Mouse (Mus musculus) liver, embryonic 11.5 days (tissue): ENCODE results near the gene Nlrc3. TPM values are rescaled to one million over a fixed set of nuclear protein-coding genes. Genes with fewer than 3 reads are reported as not detected.
"Not testable (repeated sequence)": the region's sequence is repeated elsewhere in the genome, so short reads cannot be mapped to it uniquely, and the experiment has no call there.

Experiments used
- ATAC-seq: fragments of 200-750 bp; cut with Nextera tagmentation; replicated peaks from 2 replicates; pipeline ENCODE4 v1.8.0; 2017; ENCODE audit warnings: moderate number of reproducible peaks, mild to moderate bottlenecking, moderate TSS enrichment, moderate library complexity; ENCODE audit not compliant: low FRiP score
- DNase-seq: peaks from one replicate; pipeline ENCODE4 v3.0.0-alpha.2; 2017; ENCODE audit warnings: low spot score
- H3K27ac ChIP-seq: fragments of 300-500 bp; sonication (generic); 2 replicates; pipeline ENCODE4 v1.5.1; 2014; ENCODE audit warnings: mild to moderate bottlenecking, low read depth, low read length, control low read depth
- H3K27me3 ChIP-seq: fragments of 300-500 bp; sonication (generic); replicated peaks from 2 replicates; pipeline ENCODE4 v1.6.1; 2014; ENCODE audit warnings: low read length, mixed read lengths; ENCODE audit not compliant: control insufficient read depth, insufficient read depth
- H3K36me3 ChIP-seq: fragments of 300-500 bp; sonication (generic); 2 replicates; pipeline ENCODE4 v1.6.1; 2014; ENCODE audit warnings: mild to moderate bottlenecking, low read length, moderate library complexity, mixed read lengths; ENCODE audit not compliant: control insufficient read depth, insufficient read depth
- H3K4me1 ChIP-seq: fragments of 300-500 bp; sonication (generic); replicated peaks from 2 replicates; pipeline ENCODE4 v1.6.1; 2014; ENCODE audit warnings: low read length, mixed read lengths; ENCODE audit not compliant: control insufficient read depth, insufficient read depth
- H3K4me2 ChIP-seq: fragments of 300-500 bp; sonication (generic); 2 replicates; pipeline ENCODE4 v1.6.1; 2014; ENCODE audit warnings: mild to moderate bottlenecking, control low read depth, moderate library complexity
- H3K4me3 ChIP-seq: fragments of 300-500 bp; sonication (generic); 2 replicates; pipeline ENCODE4 v1.5.1; 2014; ENCODE audit warnings: low read depth, low read length, control low read depth
- H3K9ac ChIP-seq: fragments of 300-500 bp; sonication (generic); 2 replicates; pipeline ENCODE4 v1.6.1; 2014; ENCODE audit warnings: low read depth, low read length, control low read depth
- H3K9me3 ChIP-seq: fragments of 300-500 bp; sonication (generic); 2 replicates; pipeline ENCODE4 v1.6.1; 2016; ENCODE audit warnings: low read length, inconsistent platforms, mixed read lengths; ENCODE audit not compliant: control insufficient read depth
- WGBS: fragments of 180-500 bp; shearing (Covaris S2); extraction: QIAGEN DNeasy Blood & Tissue Kit; methylation state at CpG from one replicate; pipeline ENCODE4 v1.1.7; 2014; 5-methylcytosine and 5-hydroxymethylcytosine counted together
- polyA plus RNA-seq: library from polyadenylated mRNA; unstranded; fragments of >200 nt; fragmentation: Nextera tagmentation; extraction: Ambion mirVana; gene quantifications from 2 replicates; pipeline ENCODE4 v1.2.1, GENCODE M21; 2014

Nlrc3 gene
- polyA plus RNA-seq: 0.94 and 1.1 TPM in 2 replicates

- DNase-seq (no peak), ATAC-seq (peak; percentile 49)
- H3K27me3 ChIP-seq: no peaks in the 10 kb centered on the region
- 42% methylated on average over 4 of the region's 4 CpGs for WGBS
- H3K9ac ChIP-seq: no peak within 1 kb of the TSS
- no peak within 1 kb of the TSS for H3K4me2 ChIP-seq
- no peak within 1 kb of the TSS for H3K27ac ChIP-seq
- H3K9me3 ChIP-seq: no peaks in the 10 kb centered on the region
- peaks cover 12% of the 10 kb centered on the region; the same call in 1 of the 2 replicates for H3K4me1 ChIP-seq
- peaks cover 25% of the 10 kb centered on the region for H3K36me3 ChIP-seq
- no peak within 1 kb of the TSS for H3K4me3 ChIP-seq
Measured at GRCm38 (mm10) chr16:3976251-3976671, at the start of gene Nlrc3. Gene Nlrc3 (minus strand): TSS chr16:3976632.

- DNase-seq (no peak), ATAC-seq (no peak)
- H3K27ac ChIP-seq: no peak overlapping the region
- H3K4me2 ChIP-seq: no peak overlapping the region
- WGBS: 74% methylated on average over 4 of the region's 4 CpGs
- no peaks in the 10 kb centered on the region for H3K36me3 ChIP-seq
- H3K4me1 ChIP-seq: no peaks in the 10 kb centered on the region
- no peaks in the 10 kb centered on the region for H3K9me3 ChIP-seq
- no peaks in the 10 kb centered on the region for H3K27me3 ChIP-seq
- no peak overlapping the region for H3K9ac ChIP-seq
- no peak overlapping the region for H3K4me3 ChIP-seq
Measured at GRCm38 (mm10) chr16:4022719-4023118, 46.3 kb upstream of the Nlrc3 start.

- 72% methylated on average over 1 of the region's 1 CpGs for WGBS
- no peak overlapping the region for H3K9ac ChIP-seq
Measured at GRCm38 (mm10) chr16:4021241-4021640, 44.8 kb upstream of the Nlrc3 start.

GRCm38 (mm10) chr16:4017466-4017865, 41.0 kb upstream of the Nlrc3 start:
- ATAC-seq, DNase-seq, H3K9ac ChIP-seq, H3K4me2 ChIP-seq, H3K9me3 ChIP-seq, H3K36me3 ChIP-seq, H3K4me1 ChIP-seq, H3K27me3 ChIP-seq, H3K4me3 ChIP-seq, H3K27ac ChIP-seq: not testable (repeated sequence)
- 80% methylated on average over 6 of the region's 6 CpGs for WGBS

More at GRCm38 (mm10) chr16:4021241-4021640, 44.8 kb upstream of the Nlrc3 start:
- no peak overlapping the region for H3K27ac ChIP-seq
- no peaks in the 10 kb centered on the region for H3K36me3 ChIP-seq
- H3K4me1 ChIP-seq: no peaks in the 10 kb centered on the region
- H3K27me3 ChIP-seq: no peaks in the 10 kb centered on the region
- no peak overlapping the region for H3K4me3 ChIP-seq
- H3K9me3 ChIP-seq: no peaks in the 10 kb centered on the region
- H3K4me2 ChIP-seq: no peak overlapping the region
- no peak for ATAC-seq
- no peak for DNase-seq

GRCm38 (mm10) chr16:4016786-4017185, 40.4 kb upstream of the Nlrc3 start:
- H3K27me3 ChIP-seq, H3K9me3 ChIP-seq, H3K9ac ChIP-seq, H3K4me2 ChIP-seq, ATAC-seq, H3K27ac ChIP-seq, H3K4me3 ChIP-seq, H3K4me1 ChIP-seq, H3K36me3 ChIP-seq, DNase-seq: not testable (repeated sequence)
- 62% methylated on average over 17 of the region's 17 CpGs for WGBS

- Histone ChIP-seq H3K4me1 (peaks cover 6% of the 10 kb centered on the region), H3K4me3 (no peak overlapping the region), H3K9me3 (no peaks in the 10 kb centered on the region), H3K4me2 (no peak overlapping the region), H3K9ac (no peak overlapping the region), H3K36me3 (no peaks in the 10 kb centered on the region), H3K27me3 (no peaks in the 10 kb centered on the region), H3K27ac (no peak overlapping the region)
- WGBS: 76% methylated on average over 5 of the region's 5 CpGs
- DNase-seq (no peak), ATAC-seq (no peak)
Measured at GRCm38 (mm10) chr16:4014040-4014668, 37.7 kb upstream of the Nlrc3 start.

GRCm38 (mm10) chr16:4012882-4013570, 36.6 kb upstream of the Nlrc3 start:
- 44% methylated on average over 4 of the region's 4 CpGs for WGBS
- Histone ChIP-seq H3K36me3 (no peaks in the 10 kb centered on the region), H3K9me3 (no peaks in the 10 kb centered on the region), H3K27me3 (no peaks in the 10 kb centered on the region), H3K4me2 (peak overlapping the region; percentile 28), H3K27ac (peak overlapping the region; percentile 56), H3K9ac (0 out of 2 replicates have a peak overlapping the region, but pooled peaks have one; percentile 15), H3K4me3 (no peak overlapping the region), H3K4me1 (peaks cover 6% of the 10 kb centered on the region)
- DNase-seq (no peak), ATAC-seq (peak; percentile 97)

GRCm38 (mm10) chr16:4003489-4004398, 27.3 kb upstream of the Nlrc3 start, which contains the start of gene Slx4:
Gene Slx4 (minus strand): TSS chr16:4003770.
- no peaks in the 10 kb centered on the region for H3K9me3 ChIP-seq
- H3K27me3 ChIP-seq: no peaks in the 10 kb centered on the region
- peak within 1 kb of the TSS; percentile 88 for H3K4me3 ChIP-seq
- H3K4me1 ChIP-seq: peaks cover 11% of the 10 kb centered on the region; the same call in 1 of the 2 replicates
- WGBS: 1% methylated on average over 58 of the region's 58 CpGs
- ATAC-seq: peak; percentile 95
- H3K9ac ChIP-seq: peak within 1 kb of the TSS; percentile 87
- DNase-seq: peak; percentile 90
- H3K4me2 ChIP-seq: peak within 1 kb of the TSS; percentile 74
- H3K36me3 ChIP-seq: peaks cover 10% of the 10 kb centered on the region; the same call in 1 of the 2 replicates
- H3K27ac ChIP-seq: peak within 1 kb of the TSS; percentile 90
